Mouse (Mus musculus) monocyte, adult 5-6 weeks (primary cell): ENCODE measurements at regions not wholly inside any gene's neighbourhood (a gene's known extent, or its start where the extent isn't known, plus 50 kb on each side); places are given as distances from the start of the nearest gene placed in this dataset.
A peak's percentile ranks its signal among the peaks of the same experiment; 100 is the strongest.
"Not testable (repeated sequence)": the region's sequence is repeated elsewhere in the genome, so short reads cannot be mapped to it uniquely, and the experiment has no call there.

Source experiments
- ATAC-seq: fragments of 153-309, 156-312 bp; replicated peaks from 2 replicates; pipeline ENCODE4 v1.8.0; 2017; ENCODE audit warnings: mild to moderate bottlenecking; ENCODE audit not compliant: low TSS enrichment, insufficient number of reproducible peaks, severe bottlenecking, poor library complexity, low FRiP score

- no peak for ATAC-seq
These were observed 488.3 kb upstream of the Dab2 start for GRCm38 (mm10) chr15:5811154-5811732.

- no peak for ATAC-seq
These were observed 487.6 kb upstream of the Dab2 start for GRCm38 (mm10) chr15:5811958-5812357.

DNA sequence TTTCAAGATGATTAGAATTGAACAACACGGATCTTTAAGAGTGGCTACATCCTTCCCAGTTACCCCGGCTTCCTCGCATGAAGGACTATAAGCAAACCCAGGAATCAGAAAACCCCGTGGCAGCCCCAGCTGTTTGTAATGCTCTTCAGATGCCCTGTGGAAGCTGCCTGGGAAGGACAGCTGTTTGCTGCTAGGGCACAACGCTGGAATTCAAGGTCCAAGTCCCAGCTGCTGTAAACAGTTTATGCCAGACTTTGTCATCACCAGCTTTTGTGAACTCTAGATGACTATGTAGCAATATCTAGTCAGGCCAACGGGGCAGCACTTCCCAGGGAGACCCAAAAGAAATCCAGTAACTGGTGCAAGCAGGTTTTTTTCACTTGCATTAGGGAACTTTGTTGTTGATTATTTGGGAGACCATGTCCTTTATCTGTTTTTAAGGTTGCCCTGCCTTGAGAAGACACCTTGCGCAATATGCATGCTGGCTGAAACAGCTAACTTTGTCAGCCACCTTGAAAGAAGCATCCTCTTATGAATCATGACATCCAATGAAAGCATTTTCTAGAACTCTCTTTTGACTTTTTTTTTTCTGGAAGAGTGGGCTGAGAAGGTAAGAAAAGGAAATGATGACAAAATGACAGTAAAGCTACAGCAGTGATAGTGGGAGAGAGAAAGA lies 481.5 kb upstream of the Dab2 start:
- no peak for ATAC-seq

DNA sequence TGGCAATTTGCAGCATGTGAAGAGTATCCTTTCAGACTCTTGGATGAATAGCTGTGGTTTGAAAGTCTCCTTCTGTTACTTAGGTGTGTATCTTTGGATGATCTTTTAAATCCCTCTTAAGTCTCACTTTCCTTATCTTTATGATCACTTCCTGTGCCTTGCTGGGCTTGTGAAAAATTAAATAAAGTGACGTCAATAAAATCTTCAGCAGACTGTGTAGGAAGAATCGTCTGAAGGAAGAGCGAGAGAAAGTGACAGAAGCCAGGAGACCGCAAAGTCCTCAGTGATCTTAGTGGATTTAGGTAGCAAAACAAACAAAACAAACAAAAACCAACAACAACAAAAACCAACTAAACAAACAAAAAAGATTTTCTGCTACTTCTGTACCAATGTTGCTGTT lies 459.6 kb upstream of the Dab2 start:
- no peak for ATAC-seq

GRCm38 (mm10) chr15:5841369-5842149 lies 458.0 kb upstream of the Dab2 start:
- not testable (repeated sequence) for ATAC-seq

DNA sequence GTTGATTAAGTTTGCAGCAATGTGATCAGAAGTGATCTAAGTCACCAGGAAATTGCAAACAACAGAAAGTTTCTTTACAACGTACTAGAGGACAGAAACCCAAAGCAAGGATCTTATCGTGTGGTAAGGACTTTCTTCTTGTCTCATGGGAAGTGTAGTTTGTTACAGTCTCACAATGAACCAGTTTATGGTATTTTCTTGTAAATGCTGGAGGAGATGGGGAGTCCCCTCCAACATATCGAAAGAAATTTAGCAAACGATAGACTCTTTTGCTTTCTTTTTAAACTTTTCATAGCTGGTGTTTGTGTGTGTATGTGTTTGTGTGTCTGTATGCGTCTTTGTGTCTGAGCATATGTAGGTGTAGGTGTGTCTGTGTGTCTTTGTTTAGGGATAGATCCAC lies 453.0 kb upstream of the Dab2 start:
- no peak for ATAC-seq

DNA sequence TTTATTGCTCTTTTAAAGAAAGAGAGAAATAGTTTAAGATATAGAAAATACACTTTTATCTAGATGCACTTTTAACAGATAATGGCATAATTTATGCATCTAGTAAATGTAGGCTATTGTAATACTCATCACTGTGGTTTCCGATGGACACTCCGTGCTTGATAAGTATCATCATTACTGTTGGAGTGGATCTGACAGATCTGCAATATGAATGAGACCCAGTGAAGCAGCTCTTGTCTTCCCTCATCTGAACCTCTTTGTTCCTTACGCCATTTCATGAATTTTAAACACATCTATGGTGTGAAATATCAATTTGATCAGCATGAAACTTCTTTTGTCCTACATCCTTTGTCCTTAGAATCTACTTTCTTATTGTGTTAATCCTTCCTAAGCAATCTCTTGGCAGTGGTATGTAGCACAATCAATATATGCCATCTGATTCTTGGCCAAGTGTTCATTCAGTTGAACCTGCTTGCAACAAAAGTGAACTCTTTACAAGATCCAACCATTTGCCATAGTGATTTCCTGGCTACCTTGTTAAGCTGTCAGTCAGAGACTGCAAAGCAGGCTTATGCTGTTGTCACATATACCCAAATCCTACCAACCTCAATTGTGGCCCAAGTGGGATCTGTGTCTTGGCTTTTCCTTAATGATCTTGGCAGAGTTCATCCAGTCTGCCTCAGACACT lies 452.0 kb upstream of the Dab2 start:
- no peak for ATAC-seq

DNA sequence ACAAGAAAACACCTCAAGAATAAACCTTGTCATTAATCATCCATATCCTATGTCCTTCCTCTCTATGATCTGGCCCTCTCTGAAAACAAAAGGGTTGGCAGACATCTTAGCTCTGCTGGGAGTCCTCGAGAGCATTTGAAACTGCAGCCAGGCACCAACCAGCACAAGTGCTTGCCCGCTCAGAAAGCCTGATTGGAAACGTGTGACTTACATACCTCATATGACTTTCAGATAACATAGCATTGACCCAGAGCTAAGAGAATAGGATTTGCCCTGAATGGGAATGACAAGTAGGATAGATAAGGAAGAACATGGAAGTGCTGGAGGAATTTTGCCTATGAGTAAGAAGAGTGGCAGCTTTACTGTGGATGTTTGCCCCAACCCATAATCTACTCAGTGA lies 447.1 kb upstream of the Dab2 start:
- no peak for ATAC-seq

DNA sequence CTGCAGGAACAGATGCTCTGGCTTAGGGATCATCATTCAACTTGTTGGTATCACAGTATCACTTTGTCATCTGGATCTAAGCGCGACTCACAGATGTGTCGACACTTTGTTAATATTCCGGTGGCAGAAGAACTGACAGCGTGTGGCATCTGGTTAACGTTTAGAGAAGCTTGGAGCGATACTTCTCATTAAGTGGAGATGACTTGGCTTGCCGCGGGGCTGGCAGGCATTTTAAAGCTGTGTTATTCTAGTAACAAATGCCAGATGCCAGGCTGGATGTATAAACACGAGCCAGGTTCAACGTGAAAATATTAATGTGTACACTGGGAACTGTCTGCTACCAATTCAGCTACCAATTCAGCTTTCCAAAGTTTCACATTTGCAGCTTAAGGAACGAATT lies 430.3 kb upstream of the Dab2 start:
- ATAC-seq = no peak

- ATAC-seq = no peak
These were observed 429.7 kb upstream of the Dab2 start for GRCm38 (mm10) chr15:5869866-5870265.

- peak; percentile 90 for ATAC-seq
These were observed 427.5 kb upstream of the Dab2 start for GRCm38 (mm10) chr15:5872042-5872441.

GRCm38 (mm10) chr15:5877749-5878148 lies 421.8 kb upstream of the Dab2 start:
- no peak for ATAC-seq

DNA sequence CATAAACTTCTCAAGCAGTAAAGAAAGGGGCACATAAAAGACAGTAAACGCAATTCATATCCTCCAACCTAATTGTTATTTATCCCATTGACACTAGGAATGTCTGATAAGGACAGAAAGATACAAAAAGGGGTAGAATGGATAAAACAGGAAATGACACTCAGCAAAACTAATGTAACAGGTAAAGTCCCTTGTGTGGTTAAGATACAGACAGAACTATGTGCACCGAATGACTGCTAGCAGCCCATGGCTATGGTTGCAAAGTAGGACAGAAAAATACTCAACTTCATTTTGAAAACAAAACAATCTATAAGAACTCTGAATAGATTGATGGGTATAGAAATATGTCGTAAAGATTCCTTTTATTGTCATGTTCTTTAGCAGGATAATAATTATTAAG lies 408.4 kb upstream of the Dab2 start:
- ATAC-seq = no peak

DNA sequence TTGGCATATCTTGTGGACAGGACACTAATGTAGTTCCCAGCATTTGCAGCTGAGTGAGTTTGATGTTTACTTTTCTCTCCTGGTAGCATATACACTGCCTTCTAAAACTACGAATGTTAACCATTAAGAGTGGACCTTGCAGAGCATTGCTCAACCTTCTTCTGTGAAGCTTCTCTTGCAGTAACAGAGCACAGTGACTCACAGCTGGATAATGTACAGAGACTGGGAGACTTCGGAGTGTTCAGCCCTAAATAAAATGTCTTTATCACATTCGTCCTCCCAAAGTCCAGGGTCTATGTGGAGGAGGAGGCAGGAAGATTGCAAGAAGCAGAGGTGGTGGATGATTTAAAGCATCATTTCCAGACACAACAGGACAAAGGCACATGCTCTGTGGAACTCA lies 407.6 kb upstream of the Dab2 start:
- no peak for ATAC-seq

GRCm38 (mm10) chr15:5895688-5896470 lies 403.7 kb upstream of the Dab2 start:
- not testable (repeated sequence) for ATAC-seq

GRCm38 (mm10) chr15:5915261-5915660 lies 384.3 kb upstream of the Dab2 start:
- ATAC-seq = no peak

DNA sequence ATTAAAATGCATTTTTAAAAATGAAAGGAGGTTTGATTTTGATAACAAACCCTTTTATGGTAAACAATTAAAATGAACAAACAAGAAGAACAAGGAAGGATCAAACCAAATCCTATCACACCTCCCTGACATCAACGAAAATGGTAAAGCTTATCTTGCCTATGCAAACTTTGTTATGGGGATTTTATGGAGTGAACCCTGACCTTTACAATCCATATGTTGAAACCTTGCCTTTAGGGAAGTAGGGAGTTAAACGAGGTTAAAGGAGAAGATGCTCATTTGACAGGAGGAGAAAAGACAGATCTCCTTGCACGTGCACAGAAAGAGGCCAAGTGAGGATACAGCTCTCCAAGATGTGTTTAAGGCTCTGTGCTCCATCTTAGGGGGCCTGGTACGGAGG lies 379.5 kb upstream of the Dab2 start:
- no peak for ATAC-seq

DNA sequence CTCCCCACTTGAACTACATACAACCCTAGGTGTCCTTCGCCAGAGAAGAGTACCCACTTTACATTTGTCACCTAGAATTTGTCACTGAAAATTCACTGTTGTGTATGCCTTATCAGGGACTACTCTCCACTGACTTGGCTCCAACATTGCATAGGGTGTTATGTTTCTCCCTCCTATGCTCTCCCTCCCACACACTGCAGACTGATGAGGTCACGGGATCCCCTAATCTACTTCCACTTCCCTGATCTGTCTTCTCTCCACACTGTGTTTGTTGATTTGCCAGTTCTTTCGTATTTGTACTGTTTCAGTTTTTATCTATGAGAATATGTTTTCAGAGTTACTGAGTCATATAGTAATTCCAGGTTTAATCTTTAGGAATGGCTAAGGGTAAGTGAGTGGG lies 371.8 kb upstream of the Dab2 start:
- no peak for ATAC-seq

GRCm38 (mm10) chr15:5933586-5933985 lies 366.0 kb upstream of the Dab2 start:
- no peak for ATAC-seq
